ENCODE assay signal across 35 mouse cellular contexts in the genomic region with DNA sequence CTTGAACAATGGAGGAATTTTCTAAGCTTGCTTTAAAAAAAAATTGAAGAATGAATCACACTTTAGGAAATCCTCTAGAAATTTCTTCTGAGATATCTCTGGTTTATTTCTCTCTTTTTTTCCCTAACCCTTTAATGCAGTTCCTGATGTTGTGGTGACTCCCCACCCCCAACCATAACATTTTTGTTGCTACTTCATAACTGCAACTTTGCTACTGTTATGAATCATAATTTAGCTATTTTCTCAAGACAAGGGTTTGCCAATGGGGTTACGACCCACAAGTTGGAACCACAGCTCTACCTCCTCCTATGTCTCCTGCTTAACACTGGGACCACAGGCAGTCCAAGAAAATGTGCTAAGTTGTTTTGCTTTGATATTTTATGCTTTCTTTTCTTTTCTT. TPM values are rescaled to one million over a fixed set of nuclear protein-coding genes. Genes with fewer than 3 reads are reported as not detected.
"Had no signal": no experiment of that assay in that cellular context is flagged by ENCODE, and none has a peak within 500 bp of the region (broad histone marks: within the 10 kb centered on the region; RNA-seq: fewer than 3 reads in every experiment).

No protein-coding gene starts in this region.

- H3K9ac ChIP-seq: heart, embryonic 13.5 days; heart, embryonic 15.5 days; hindbrain, embryonic 13.5 days; hindbrain, embryonic 15.5 days; kidney, embryonic 15.5 days; limb, embryonic 12.5 days had no signal

- H3K4me1 ChIP-seq: hindbrain, embryonic 15.5 days; kidney, embryonic 15.5 days had no signal

- DNase-seq: gastrocnemius, adult 2 months; gastrocnemius, postnatal 10 days; gastrocnemius, postnatal 25 days; heart, adult 2 months; heart, postnatal 14 days; heart, postnatal 36 days; kidney, adult 11 months; kidney, adult 2 months; kidney, adult 9 months; kidney, postnatal 14 days; kidney, postnatal 36 days; layer of hippocampus, adult 9-11 months; layer of hippocampus, postnatal 36 days; liver had no signal

- H3K4me2 ChIP-seq: heart, embryonic 11.5 days; heart, embryonic 13.5 days; heart, embryonic 15.5 days; hindbrain, embryonic 13.5 days; hindbrain, embryonic 15.5 days; kidney, embryonic 15.5 days; limb, embryonic 12.5 days; liver, embryonic 11.5 days had no signal

- H3K36me3 ChIP-seq: heart, embryonic 13.5 days; heart, embryonic 15.5 days; hindbrain, embryonic 13.5 days; hindbrain, embryonic 15.5 days; kidney, embryonic 15.5 days; limb, embryonic 10.5 days; limb, embryonic 12.5 days had no signal

- H3K4me3 ChIP-seq: gastrocnemius, adult 2 months; heart, adult 2 months; heart, embryonic 13.5 days; heart, embryonic 15.5 days; hindbrain, embryonic 13.5 days; hindbrain, embryonic 15.5 days; kidney, embryonic 15.5 days; limb, embryonic 10.5 days; limb, embryonic 12.5 days had no signal

- H3K27me3 ChIP-seq: heart, embryonic 13.5 days; heart, embryonic 15.5 days; hindbrain, embryonic 13.5 days; hindbrain, embryonic 15.5 days; kidney, embryonic 15.5 days; limb, embryonic 12.5 days had no signal

- ATAC-seq: hindbrain, postnatal 0 days; intestine, embryonic 16.5 days had no signal

- H3K9me3 ChIP-seq: heart, embryonic 13.5 days; heart, embryonic 15.5 days; hindbrain, embryonic 13.5 days; hindbrain, embryonic 15.5 days; kidney, embryonic 15.5 days; limb, embryonic 10.5 days; limb, embryonic 12.5 days had no signal

- H3K27ac ChIP-seq: gastrocnemius, adult 2 months; heart, adult 2 months; heart, embryonic 13.5 days; heart, embryonic 15.5 days; hindbrain, embryonic 13.5 days; hindbrain, embryonic 15.5 days; hindbrain, postnatal 0 days; kidney, embryonic 15.5 days; kidney, postnatal 0 days; limb, embryonic 10.5 days; limb, embryonic 12.5 days had no signal

RNA-seq across cellular contexts. Expression of a gene that starts 23.5 kb away (rescaled TPM):
- total RNA-seq: gastrocnemius, adult 2 months; gastrocnemius, postnatal 25 days; heart, adult 2 months; hematopoietic stem cell, adult 5-6 weeks; hindbrain, postnatal 0 days; layer of hippocampus, adult 18-20 months; layer of hippocampus, postnatal 14 days; layer of hippocampus, postnatal 36 days; left cerebral cortex, adult 18-20 months; left cerebral cortex, adult 8-10 months; left cerebral cortex, postnatal 14 days; left cerebral cortex, postnatal 36 days had no signal
- polyA plus RNA-seq: hindbrain, embryonic 11.5 days; large intestine, adult 2 months had no signal
